Mouse (Mus musculus) left cerebral cortex, adult 8-10 months (tissue): ENCODE results near the gene Xpo4. TPM values are rescaled to one million over a fixed set of nuclear protein-coding genes. Genes with fewer than 3 reads are reported as not detected.
"Not testable (repeated sequence)": the region's sequence is repeated elsewhere in the genome, so short reads cannot be mapped to it uniquely, and the experiment has no call there.

Source experiments
- DNase-seq, 2 experiments: peaks; one replicate each; pipeline ENCODE4 v3.0.0; 2022; ENCODE audit warnings: low spot score in 2 of 2
- total RNA-seq, 4 experiments: library from RNA; stranded (reverse); gene quantifications; 2 replicates each; pipeline ENCODE4 v1.2.4; 2022

Gene Xpo4
- total RNA-seq, 4 experiments from 2014 or later: 10.9 to 14.8 (median 14.5) TPM

GRCm38 (mm10) chr14:57682751-57683150 is 17.5 kb upstream of the Xpo4 start:
- no peak for DNase-seq

GRCm38 (mm10) chr14:57679958-57680535 is 14.8 kb upstream of the Xpo4 start:
- DNase-seq: peak; percentile 48 to 80

GRCm38 (mm10) chr14:57679523-57679922 is 14.3 kb upstream of the Xpo4 start:
- no peak for DNase-seq

- DNase-seq: no peak
Measured at GRCm38 (mm10) chr14:57675481-57675880, 10.3 kb upstream of the Xpo4 start.

- DNase-seq: no peak
Measured at GRCm38 (mm10) chr14:57665628-57665950, 359 bp upstream of the Xpo4 start.

GRCm38 (mm10) chr14:57664311-57664821 is 864 bp downstream of the Xpo4 start:
- no peak for DNase-seq

GRCm38 (mm10) chr14:57663630-57664029 is 1.6 kb downstream of the Xpo4 start:
- DNase-seq: no peak

- no peak for DNase-seq
Measured at GRCm38 (mm10) chr14:57658301-57658700, 6.9 kb downstream of the Xpo4 start.

- DNase-seq: no peak
Measured at GRCm38 (mm10) chr14:57657500-57657899, 7.7 kb downstream of the Xpo4 start.

GRCm38 (mm10) chr14:57656519-57656918 is 8.7 kb downstream of the Xpo4 start:
- not testable (repeated sequence) for DNase-seq

GRCm38 (mm10) chr14:57649501-57649900 is 15.7 kb downstream of the Xpo4 start:
- DNase-seq: no peak

- no peak for DNase-seq
Measured at GRCm38 (mm10) chr14:57646155-57646554, 19.1 kb downstream of the Xpo4 start.

- DNase-seq: no peak
Measured at GRCm38 (mm10) chr14:57639153-57639552, 26.1 kb downstream of the Xpo4 start.

- DNase-seq: no peak
Measured at GRCm38 (mm10) chr14:57634141-57634540, 31.1 kb downstream of the Xpo4 start.

- DNase-seq: no peak
Measured at GRCm38 (mm10) chr14:57629595-57629994, 35.6 kb downstream of the Xpo4 start.

- DNase-seq: no peak
Measured at GRCm38 (mm10) chr14:57622934-57623333, 42.3 kb downstream of the Xpo4 start.

GRCm38 (mm10) chr14:57621699-57622098 is 43.5 kb downstream of the Xpo4 start:
- no peak for DNase-seq

GRCm38 (mm10) chr14:57620598-57621236 is 44.5 kb downstream of the Xpo4 start:
- no peak for DNase-seq

- no peak for DNase-seq
Measured at GRCm38 (mm10) chr14:57619487-57619886, 45.7 kb downstream of the Xpo4 start.

- no peak for DNase-seq
Measured at GRCm38 (mm10) chr14:57617675-57618074, 47.6 kb downstream of the Xpo4 start.

- no peak for DNase-seq
Measured at GRCm38 (mm10) chr14:57616339-57616965, 48.8 kb downstream of the Xpo4 start.

GRCm38 (mm10) chr14:57615828-57616227 is 49.4 kb downstream of the Xpo4 start:
- DNase-seq: no peak

- DNase-seq: no peak
Measured at GRCm38 (mm10) chr14:57611034-57611433, 54.2 kb downstream of the Xpo4 start.
